Mouse (Mus musculus): ENCODE measurements around the gene Mmp10.
A peak's percentile ranks its signal among the peaks of the same experiment; 100 is the strongest.

Mmp10 gene

GRCm38 (mm10) chr9:7502051-7502450 lies at the start of gene Mmp10:
TSS of gene Mmp10 (plus strand) at chr9:7502352.
- DNase-seq: no peak

GRCm38 (mm10) chr9:7453302-7453701 lies 48.9 kb upstream of the Mmp10 start:
- DNase-seq: no peak

- DNase-seq: no peak
Measured at GRCm38 (mm10) chr9:7470262-7470661, 31.9 kb upstream of the Mmp10 start.

- no peak for DNase-seq
Measured at GRCm38 (mm10) chr9:7483684-7484394, 18.3 kb upstream of the Mmp10 start.

- no peak for DNase-seq
Measured at GRCm38 (mm10) chr9:7501138-7501537, 1.0 kb upstream of the Mmp10 start.

- no peak for DNase-seq
Measured at GRCm38 (mm10) chr9:7507321-7507876, 5.2 kb downstream of the Mmp10 start.

- no peak for DNase-seq
Measured at GRCm38 (mm10) chr9:7509619-7510233, 7.6 kb downstream of the Mmp10 start.

- DNase-seq: no peak
Measured at GRCm38 (mm10) chr9:7517944-7518571, 15.9 kb downstream of the Mmp10 start.

GRCm38 (mm10) chr9:7526255-7526940 lies 24.2 kb downstream of the Mmp10 start:
- no peak for DNase-seq

GRCm38 (mm10) chr9:7542763-7543162 lies 40.6 kb downstream of the Mmp10 start:
- no peak for DNase-seq

- no peak for DNase-seq
Measured at GRCm38 (mm10) chr9:7544923-7545457, 42.8 kb downstream of the Mmp10 start.

- DNase-seq: peak; percentile 5
Measured at GRCm38 (mm10) chr9:7545471-7545870, 43.3 kb downstream of the Mmp10 start.

- no peak for DNase-seq
Measured at GRCm38 (mm10) chr9:7545920-7546319, 43.8 kb downstream of the Mmp10 start.

- DNase-seq: no peak
Measured at GRCm38 (mm10) chr9:7551943-7552342, 49.8 kb downstream of the Mmp10 start.

GRCm38 (mm10) chr9:7553536-7553935 lies 51.4 kb downstream of the Mmp10 start:
- no peak for DNase-seq

GRCm38 (mm10) chr9:7554382-7554781 lies 52.2 kb downstream of the Mmp10 start:
- DNase-seq: peak; percentile 26

GRCm38 (mm10) chr9:7558221-7559017 lies 56.3 kb downstream of the Mmp10 start, which contains the start of gene Mmp8:
TSS of gene Mmp8 (plus strand) at chr9:7558456.
- no peak for DNase-seq

Data from kidney, adult 18-20 months (tissue).